Mouse (Mus musculus): ENCODE data around the gene Tmem132d.

Tmem132d gene

GRCm38 (mm10) chr5:127929687-127930086 lies 503.2 kb downstream of the Tmem132d start:
- DNase-seq (ENCODE audit: low spot score in 2 of 2): no peak

GRCm38 (mm10) chr5:127926686-127927085 lies 506.2 kb downstream of the Tmem132d start:
- no peak for DNase-seq (ENCODE audit: low spot score in 2 of 2)

- DNase-seq (ENCODE audit: low spot score in 2 of 2): no peak
Measured at GRCm38 (mm10) chr5:127924106-127924505, 508.8 kb downstream of the Tmem132d start.

- DNase-seq (ENCODE audit: low spot score in 2 of 2): no peak
Measured at GRCm38 (mm10) chr5:127919171-127919570, 513.7 kb downstream of the Tmem132d start.

- no peak for DNase-seq (ENCODE audit: low spot score in 2 of 2)
Measured at GRCm38 (mm10) chr5:127918376-127918775, 514.5 kb downstream of the Tmem132d start.

GRCm38 (mm10) chr5:127914157-127914556 lies 518.7 kb downstream of the Tmem132d start:
- no peak for DNase-seq (ENCODE audit: low spot score in 2 of 2)

- DNase-seq (ENCODE audit: low spot score in 2 of 2): no peak
Measured at GRCm38 (mm10) chr5:127911603-127912002, 521.3 kb downstream of the Tmem132d start.

GRCm38 (mm10) chr5:127910356-127910755 lies 522.5 kb downstream of the Tmem132d start:
- no peak for DNase-seq (ENCODE audit: low spot score in 2 of 2)

GRCm38 (mm10) chr5:127895176-127895575 lies 537.7 kb downstream of the Tmem132d start:
- no peak for DNase-seq (ENCODE audit: low spot score in 2 of 2)

GRCm38 (mm10) chr5:127885566-127886505 lies 547.0 kb downstream of the Tmem132d start:
- no peak for DNase-seq (ENCODE audit: low spot score in 2 of 2)

- no peak for DNase-seq (ENCODE audit: low spot score in 2 of 2)
Measured at GRCm38 (mm10) chr5:127883021-127883420, 549.9 kb downstream of the Tmem132d start.

- DNase-seq (ENCODE audit: low spot score in 2 of 2): no peak
Measured at GRCm38 (mm10) chr5:127874461-127874860, 558.4 kb downstream of the Tmem132d start.

- DNase-seq (ENCODE audit: low spot score in 2 of 2): peak in 1 of 2 experiments; percentile 18
Measured at GRCm38 (mm10) chr5:127865157-127865556, 567.7 kb downstream of the Tmem132d start.

GRCm38 (mm10) chr5:127859719-127860118 lies 573.2 kb downstream of the Tmem132d start:
- no peak for DNase-seq (ENCODE audit: low spot score in 2 of 2)

- DNase-seq (ENCODE audit: low spot score in 2 of 2): no peak
Measured at GRCm38 (mm10) chr5:127852305-127852704, 580.6 kb downstream of the Tmem132d start.

GRCm38 (mm10) chr5:127831791-127832190 lies 601.1 kb downstream of the Tmem132d start:
- no peak for DNase-seq (ENCODE audit: low spot score in 2 of 2)

- no peak for DNase-seq (ENCODE audit: low spot score in 2 of 2)
Measured at GRCm38 (mm10) chr5:127830831-127831230, 602.0 kb downstream of the Tmem132d start.

GRCm38 (mm10) chr5:127828756-127829155 lies 604.1 kb downstream of the Tmem132d start:
- peak; percentile 16 to 26 for DNase-seq (ENCODE audit: low spot score in 2 of 2)

- DNase-seq (ENCODE audit: low spot score in 2 of 2): no peak
Measured at GRCm38 (mm10) chr5:127821960-127822359, 610.9 kb downstream of the Tmem132d start.

- DNase-seq (ENCODE audit: low spot score in 2 of 2): peak in 1 of 2 experiments; percentile 22
Measured at GRCm38 (mm10) chr5:127815292-127815691, 617.6 kb downstream of the Tmem132d start.

- no peak for DNase-seq (ENCODE audit: low spot score in 2 of 2)
Measured at GRCm38 (mm10) chr5:127807419-127807818, 625.5 kb downstream of the Tmem132d start.

- peak in 1 of 2 experiments; percentile 6 for DNase-seq (ENCODE audit: low spot score in 2 of 2)
Measured at GRCm38 (mm10) chr5:127806850-127807249, 626.0 kb downstream of the Tmem132d start.

- no peak for DNase-seq (ENCODE audit: low spot score in 2 of 2)
Measured at GRCm38 (mm10) chr5:127800907-127801306, 632.0 kb downstream of the Tmem132d start.
